Mouse (Mus musculus) frontal cortex, postnatal 14 days (tissue): ENCODE data around the gene 1700024P04Rik.

ENCODE experiments used
- DNase-seq, 2 experiments: peaks; one replicate each; pipeline ENCODE4 v3.0.0; 2022; ENCODE audit warnings: low spot score in 2 of 2

Gene 1700024P04Rik

DNA sequence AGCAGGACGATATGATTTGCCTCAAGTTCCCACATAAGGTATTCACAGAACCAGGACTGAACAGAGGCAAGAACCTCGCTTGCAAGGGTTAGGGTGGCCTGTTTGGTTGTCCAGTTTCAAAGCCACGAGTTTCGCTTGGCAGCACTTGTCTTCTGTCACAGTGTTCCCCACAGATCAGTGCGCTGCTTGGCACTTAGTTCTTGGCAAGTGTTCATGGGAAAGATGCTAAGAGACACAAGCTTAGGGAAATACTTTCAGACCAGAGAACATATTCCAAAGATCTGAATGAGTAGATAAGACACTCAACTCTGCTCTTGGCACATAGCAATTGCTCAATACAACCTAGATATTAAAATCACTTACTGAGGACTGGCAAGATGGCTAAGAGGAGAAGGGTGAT is 17.8 kb downstream of the 1700024P04Rik start:
- no peak for DNase-seq

- DNase-seq: no peak
Observed at GRCm38 (mm10) chr13:98963612-98964011, 20.8 kb downstream of the 1700024P04Rik start.

DNA sequence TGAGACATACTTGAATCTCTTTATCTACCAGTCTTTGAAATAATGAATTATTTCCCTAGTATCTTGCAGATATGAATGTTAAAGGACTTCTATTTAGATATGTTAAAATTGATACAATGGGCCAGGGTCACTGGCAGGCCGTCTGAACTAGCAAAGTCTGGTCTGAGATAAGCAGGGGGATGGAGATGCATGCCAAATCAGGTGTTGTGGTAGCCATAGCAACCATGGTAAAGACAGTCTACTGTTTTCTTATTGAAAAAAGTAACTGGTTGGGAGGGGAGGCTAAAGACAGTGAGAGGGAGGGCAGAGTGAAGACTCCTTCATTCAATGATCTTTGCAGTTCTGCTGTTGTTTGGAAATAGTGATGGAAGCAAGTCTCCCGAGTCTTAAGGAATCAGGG is 26.2 kb downstream of the 1700024P04Rik start:
- DNase-seq: no peak

- DNase-seq: no peak
Observed at GRCm38 (mm10) chr13:98956209-98956608, 28.2 kb downstream of the 1700024P04Rik start.

GRCm38 (mm10) chr13:98955676-98956075 is 28.7 kb downstream of the 1700024P04Rik start:
- no peak for DNase-seq

DNA sequence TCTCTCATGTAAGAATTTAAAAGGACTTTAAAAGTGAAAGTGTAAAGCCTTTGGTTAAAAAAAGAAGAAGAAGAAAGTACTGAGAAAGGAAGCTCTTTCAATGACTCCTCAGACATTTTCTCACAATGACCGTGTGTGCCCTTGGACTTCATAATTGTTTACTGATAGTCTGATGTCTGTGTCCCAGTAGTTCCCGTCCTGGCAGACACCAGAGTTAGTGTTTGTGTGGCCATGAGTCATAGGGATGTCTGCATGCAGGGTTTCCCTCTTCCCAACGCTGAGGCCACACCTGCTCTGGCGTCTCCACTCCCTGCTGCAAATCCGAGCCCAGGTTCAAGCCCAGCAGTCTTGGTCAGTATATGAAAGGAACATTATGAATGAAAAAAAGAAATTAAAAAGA is 29.1 kb downstream of the 1700024P04Rik start:
- no peak for DNase-seq

GRCm38 (mm10) chr13:98953830-98954229 is 30.5 kb downstream of the 1700024P04Rik start:
- peak in 1 of 2 experiments; percentile 17 for DNase-seq

DNA sequence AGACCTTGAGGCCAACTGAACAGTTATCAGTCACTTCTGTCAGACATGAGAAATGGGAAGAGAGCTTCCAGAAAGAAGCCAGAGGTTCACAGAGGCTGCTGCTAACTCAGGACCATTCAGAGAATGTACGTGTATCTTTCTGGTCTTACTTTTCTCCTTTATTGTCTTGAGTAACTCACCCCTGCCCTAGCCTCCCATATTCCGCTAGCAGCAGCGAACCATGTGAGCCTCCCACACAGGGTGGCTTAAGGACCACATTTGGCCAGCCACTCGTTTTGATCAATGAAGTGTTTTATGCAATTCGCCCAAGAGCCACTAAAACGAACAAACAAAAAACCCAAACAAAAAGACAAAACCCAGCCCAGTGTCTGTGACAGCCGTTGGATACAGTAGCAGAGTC is 32.4 kb downstream of the 1700024P04Rik start:
- no peak for DNase-seq

- no peak for DNase-seq
Observed at GRCm38 (mm10) chr13:98948146-98948545, 36.2 kb downstream of the 1700024P04Rik start.

DNA sequence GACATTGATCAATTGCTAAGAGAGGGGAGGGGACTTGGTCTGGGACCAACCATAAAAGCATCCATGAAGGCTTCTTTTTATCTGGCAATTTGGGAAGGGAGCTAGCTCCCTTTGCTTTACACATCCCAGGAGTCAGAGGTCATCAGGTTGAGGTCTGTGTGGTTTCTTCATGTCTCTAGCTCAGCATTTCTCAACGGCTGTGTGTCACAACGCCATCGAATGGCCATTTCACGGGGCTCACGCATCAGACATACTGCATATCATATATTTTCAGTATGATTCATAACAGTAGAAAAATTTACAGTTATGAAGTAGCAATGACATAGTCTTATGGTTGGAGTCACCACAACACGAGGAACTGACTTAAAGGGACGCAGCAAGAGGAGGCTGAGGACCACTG is 37.9 kb downstream of the 1700024P04Rik start:
- DNase-seq: no peak

DNA sequence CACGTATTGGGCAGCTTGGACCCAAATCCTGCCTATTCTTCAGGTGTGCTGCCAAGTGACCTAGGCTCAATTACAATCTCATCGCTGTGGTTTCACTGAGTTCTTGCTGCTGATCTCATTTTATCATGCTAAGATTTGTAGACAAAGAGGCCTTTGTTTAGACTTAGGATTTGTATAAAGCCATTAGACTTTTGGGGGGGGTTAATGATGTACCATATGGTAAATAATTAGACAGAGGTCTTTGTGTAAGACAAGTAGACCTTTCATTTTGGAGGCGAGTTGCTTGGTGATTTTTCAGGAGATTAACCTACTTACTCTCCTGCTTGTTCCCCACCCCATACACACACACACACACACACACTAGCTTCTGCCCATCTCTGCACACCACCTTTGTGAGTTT is 38.5 kb downstream of the 1700024P04Rik start:
- no peak for DNase-seq

GRCm38 (mm10) chr13:98945381-98945780 is 39.0 kb downstream of the 1700024P04Rik start:
- DNase-seq: no peak

- DNase-seq: no peak
Observed at GRCm38 (mm10) chr13:98944620-98945081, 39.7 kb downstream of the 1700024P04Rik start.

- DNase-seq: no peak
Observed at GRCm38 (mm10) chr13:98942360-98942759, 42.0 kb downstream of the 1700024P04Rik start.

DNA sequence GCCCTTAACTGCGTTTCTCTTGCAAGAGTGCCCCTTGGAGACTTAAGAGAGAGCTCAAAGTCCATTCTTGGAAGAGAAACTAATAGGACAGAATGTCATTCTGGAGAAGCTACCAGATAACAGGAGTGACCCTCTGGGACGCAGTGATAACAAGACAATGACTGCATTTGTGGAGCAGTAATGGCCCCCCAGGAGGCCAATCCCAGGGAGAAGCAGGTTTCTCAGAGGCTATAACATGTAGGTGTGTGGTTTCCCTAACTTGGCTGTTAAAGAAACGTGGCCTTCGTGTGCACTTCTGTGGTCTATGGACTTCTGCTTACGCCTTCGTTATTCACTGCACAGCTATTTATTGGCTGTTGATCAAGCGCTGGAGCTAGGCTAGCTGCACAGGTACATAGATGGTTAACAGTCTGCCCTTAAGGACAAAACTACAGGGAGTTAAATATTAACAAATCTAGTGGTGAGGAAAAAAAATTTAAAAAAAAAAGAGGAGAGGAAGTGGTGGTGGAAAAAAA is 42.5 kb downstream of the 1700024P04Rik start:
- DNase-seq: no peak

DNA sequence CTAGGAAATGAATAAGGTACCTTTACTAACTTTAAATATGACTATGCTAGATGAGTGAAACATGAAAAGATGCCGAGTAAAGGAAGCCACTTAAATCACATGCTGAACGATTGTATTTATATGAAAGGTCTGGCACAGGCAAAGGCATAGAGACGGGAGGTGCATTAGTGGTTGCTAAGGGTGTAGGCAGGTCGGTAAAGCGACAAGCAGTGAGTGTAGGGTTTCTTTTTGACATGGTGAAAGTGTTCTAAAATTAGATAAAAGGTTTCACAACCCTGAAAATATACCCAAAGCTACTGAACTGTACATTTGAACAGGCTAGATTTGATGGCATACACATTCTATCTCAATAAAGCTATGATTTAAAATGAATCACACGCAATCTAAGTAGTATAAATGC is 47.3 kb downstream of the 1700024P04Rik start:
- no peak for DNase-seq
